Mouse (Mus musculus): Measurements from ENCODE around the gene Il10rb.
A peak's percentile ranks its signal among the peaks of the same experiment; 100 is the strongest.

The Il10rb gene

GRCm38 (mm10) chr16:91382261-91382790, 23.6 kb upstream of the Il10rb start:
- DNase-seq (ENCODE audit: low read depth, low spot score): no peak

DNA sequence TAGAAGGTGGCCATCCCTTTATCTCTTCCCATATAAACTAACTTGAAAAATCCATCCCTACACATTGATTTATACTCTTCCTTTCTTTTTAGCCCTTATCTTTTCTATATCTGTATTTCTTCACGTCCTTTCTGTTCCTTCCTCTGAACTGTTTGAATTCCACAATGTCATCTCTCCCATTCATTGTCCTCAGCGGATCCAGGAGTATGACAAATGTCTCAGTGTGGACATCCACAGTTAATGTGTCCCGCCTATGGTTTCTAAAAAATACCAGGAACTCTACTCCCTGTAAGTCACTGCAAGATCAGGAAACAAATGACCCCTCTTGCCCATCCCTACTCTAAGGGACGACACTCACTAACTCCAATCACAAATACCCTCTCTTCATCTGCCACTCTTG, 21.7 kb upstream of the Il10rb start:
- no peak for DNase-seq (ENCODE audit: low read depth, low spot score)

DNA sequence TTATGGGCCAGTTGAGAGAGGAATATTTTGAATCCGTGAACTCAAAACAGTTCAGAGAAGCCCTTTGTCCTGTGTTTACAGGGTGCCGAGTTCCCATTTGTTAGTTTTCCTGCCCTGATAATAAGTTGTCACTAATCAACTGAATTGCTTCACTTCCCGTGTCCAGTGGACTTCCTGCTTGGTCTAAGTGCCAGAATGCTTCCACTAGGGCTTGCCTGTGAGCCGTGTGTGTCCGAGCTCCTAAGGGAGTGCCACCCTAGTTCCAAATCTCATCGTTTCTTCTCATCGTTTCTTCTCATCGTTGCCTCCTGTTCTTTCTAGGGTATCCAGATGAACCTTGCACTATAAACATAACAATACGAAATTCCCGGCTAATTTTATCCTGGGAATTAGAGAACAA, 20.3 kb upstream of the Il10rb start:
- no peak for DNase-seq (ENCODE audit: low read depth, low spot score)

- DNase-seq (ENCODE audit: low read depth, low spot score): no peak
Measured at GRCm38 (mm10) chr16:91386419-91387120, 19.4 kb upstream of the Il10rb start.

DNA sequence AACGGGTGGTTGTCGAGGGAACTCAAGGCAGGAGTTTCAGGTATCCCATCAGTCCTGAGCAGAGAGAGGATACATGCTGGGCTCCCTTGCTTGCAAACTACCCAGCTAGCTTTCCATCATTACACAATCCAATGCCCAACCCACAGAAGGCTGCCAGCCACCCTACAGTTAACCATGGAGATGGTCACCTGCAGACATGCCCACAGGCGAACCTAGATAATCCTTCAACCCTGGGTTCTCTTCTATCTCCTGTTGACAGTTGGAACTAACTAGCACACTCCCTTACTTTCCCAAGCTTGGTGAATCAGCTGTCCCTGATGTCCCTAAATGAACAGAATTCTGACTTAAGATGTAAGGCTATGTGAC, 18.9 kb upstream of the Il10rb start:
- DNase-seq (ENCODE audit: low read depth, low spot score): no peak

DNA sequence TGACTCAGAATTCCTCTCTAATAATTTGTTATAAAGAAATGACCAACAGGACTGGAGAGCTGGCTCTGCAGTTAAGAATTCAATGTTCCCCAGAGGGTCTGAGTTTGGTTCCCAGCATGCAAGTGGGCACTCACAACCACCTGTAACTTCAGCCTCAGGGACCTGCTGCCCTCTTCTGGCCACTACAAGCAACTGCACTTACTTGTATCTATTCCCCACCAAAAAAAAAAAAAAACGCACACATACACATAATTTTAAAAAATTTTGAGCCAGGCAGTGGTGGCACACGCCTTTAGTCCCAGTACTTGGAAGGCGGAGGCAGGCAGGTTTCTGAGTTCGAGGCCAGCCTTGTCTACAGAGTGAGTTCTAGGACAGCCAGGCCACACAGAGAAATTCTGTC, 15.9 kb upstream of the Il10rb start:
- DNase-seq (ENCODE audit: low read depth, low spot score): peak; percentile 54

DNA sequence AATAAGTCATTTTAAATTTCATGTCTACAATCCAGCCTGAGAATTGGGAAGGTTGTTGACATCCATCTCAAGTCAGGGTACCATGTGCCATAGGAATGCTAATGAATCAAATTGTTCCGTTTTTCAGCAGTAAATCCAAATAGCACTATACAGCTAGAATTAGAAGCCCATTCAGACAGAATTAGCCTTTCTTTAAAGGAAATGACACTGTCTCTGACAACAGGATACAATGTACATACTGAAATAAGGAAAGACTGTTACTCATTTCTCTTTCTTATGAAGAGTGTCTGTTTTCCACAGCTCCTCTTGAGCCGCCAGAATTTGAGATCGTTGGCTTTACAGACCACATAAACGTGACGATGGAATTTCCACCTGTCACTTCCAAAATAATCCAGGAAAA, 14.5 kb upstream of the Il10rb start, which contains the start of gene Gm21970:
Gm21970 (plus strand) TSS at position 301 of the 400 bp plus-strand sequence.
- DNase-seq (ENCODE audit: low read depth, low spot score): no peak

- no peak for DNase-seq (ENCODE audit: low read depth, low spot score)
Measured at GRCm38 (mm10) chr16:91394826-91395410, 11.0 kb upstream of the Il10rb start.

GRCm38 (mm10) chr16:91395633-91396392, 10.2 kb upstream of the Il10rb start:
- no peak for DNase-seq (ENCODE audit: low read depth, low spot score)

- DNase-seq (ENCODE audit: low read depth, low spot score): no peak
Measured at GRCm38 (mm10) chr16:91396844-91397537, 9.0 kb upstream of the Il10rb start.

DNA sequence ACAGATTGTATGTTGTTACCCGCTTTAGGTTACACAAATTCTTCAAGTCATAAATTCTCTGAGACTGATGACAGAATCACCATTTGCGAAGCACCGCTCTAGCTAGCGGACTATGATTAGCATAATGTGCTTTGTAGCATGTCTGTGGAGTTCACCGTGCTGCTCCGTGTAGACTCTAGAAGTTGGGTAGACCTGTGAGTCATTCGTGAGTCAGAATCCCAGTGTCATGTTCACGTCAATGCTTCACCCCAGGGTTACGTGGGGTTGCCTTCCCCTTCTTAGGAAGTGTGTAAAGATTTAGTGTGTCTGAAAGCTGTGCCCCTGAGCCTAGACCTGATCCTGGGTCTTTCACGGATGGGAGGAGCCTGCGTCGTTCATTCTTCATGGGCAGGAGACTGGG, 7.9 kb upstream of the Il10rb start:
- peak; percentile 87 for DNase-seq (ENCODE audit: low read depth, low spot score)

DNA sequence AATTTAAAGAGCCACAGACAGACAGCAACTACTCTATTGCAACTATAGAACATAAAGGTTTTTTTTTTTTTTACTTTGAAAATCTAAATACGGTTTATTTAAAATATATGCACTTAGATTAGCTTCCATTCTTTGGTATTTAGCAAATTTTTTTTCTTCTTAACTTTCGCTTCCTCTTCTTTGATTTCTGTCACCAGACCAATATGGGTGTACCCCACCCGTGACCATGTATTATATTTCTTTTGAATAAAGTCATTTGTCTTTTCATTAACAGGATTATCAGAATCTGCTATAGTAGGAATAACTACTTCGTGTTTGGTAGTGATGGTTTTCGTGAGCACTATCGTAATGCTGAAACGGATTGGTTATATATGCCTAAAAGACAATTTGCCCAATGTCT, 7.0 kb upstream of the Il10rb start:
- no peak for DNase-seq (ENCODE audit: low read depth, low spot score)

- DNase-seq (ENCODE audit: low read depth, low spot score): no peak
Measured at GRCm38 (mm10) chr16:91401569-91402165, 4.3 kb upstream of the Il10rb start.

- no peak for DNase-seq (ENCODE audit: low read depth, low spot score)
Measured at GRCm38 (mm10) chr16:91403784-91404183, 2.2 kb upstream of the Il10rb start.

DNA sequence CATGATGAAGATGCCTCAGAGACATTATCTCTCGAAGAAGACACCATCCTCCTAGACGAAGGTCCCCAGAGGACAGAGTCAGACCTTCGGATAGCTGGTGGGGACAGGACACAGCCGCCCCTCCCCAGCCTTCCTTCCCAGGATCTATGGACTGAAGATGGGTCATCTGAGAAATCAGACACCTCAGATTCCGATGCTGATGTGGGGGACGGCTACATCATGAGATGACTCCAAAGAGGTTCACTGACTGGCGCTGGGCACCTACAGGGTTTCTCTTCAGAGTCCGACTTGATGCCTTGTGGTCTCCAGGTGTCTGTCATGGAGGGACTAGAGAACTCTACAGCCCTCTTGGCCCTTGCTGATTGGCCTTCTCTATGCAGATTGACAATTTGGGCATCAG, 1.8 kb upstream of the Il10rb start:
- no peak for DNase-seq (ENCODE audit: low read depth, low spot score)

DNA sequence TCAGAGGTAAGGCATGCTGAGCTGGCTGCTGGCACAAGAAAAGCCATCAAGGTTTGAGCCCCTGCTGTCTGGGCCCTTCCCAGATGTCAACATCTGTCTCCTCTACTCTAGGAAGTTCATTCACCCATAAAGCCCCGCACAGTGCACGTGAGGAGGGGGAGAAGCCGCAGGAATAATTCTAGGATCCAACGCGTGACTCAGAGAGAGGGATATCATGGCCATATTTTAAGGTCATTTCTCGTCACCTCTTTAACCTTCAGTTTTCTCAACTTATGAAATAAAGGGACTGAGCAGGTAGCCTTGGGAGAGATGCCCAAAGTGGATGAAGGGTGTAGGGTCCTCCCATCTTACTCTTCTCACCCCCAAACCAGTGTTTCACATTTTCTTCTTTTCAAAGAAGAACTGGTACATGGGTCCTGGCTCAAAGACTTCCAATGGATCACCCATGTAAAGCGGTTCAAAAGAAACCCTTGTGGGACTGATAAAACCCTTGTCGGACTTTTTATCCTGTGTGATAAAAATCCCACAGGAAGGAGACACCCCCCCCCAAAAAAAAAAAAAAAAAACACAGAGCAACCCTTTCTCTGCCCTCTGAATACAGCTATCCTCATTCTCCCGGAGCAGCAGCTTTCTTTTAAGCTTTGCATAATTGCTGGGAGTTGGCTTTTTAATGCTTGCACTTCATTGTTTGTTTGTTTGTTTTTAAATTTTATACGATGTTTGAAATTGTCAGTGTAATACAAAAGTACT, 961 bp upstream of the Il10rb start:
- no peak for DNase-seq (ENCODE audit: low read depth, low spot score)

DNA sequence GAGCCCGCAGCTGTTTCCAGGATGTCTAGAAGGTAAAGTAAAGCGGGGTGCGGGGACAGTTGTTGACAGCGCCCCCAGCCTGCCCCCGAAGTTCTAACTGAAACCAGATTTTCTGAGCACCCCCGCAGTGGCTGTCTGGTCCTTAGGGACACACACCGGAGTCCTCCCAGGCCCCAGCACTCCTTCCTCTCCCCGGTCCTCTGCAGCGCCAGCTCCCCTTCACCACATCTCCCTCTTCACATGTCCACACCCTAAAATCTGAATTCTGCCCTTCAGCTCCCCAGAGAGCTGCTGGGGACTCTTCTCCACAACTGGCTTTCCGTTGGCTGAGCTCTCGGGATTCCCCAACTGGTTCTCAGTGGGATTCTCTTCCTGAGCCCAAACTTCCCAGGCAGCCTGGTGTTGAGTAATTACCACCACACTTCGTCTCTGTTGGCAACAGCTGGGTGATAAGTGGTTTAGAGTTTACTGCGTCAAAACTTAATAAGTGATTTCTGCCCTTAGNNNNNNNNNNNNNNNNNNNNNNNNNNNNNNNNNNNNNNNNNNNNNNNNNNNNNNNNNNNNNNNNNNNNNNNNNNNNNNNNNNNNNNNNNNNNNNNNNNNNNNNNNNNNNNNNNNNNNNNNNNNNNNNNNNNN, 739 bp downstream of the Il10rb start:
- peak; percentile 78 for DNase-seq (ENCODE audit: low read depth, low spot score)

GRCm38 (mm10) chr16:91413102-91413844, 7.3 kb downstream of the Il10rb start:
- peak; percentile 18 for DNase-seq (ENCODE audit: low read depth, low spot score)

- no peak for DNase-seq (ENCODE audit: low read depth, low spot score)
Measured at GRCm38 (mm10) chr16:91415391-91416189, 9.6 kb downstream of the Il10rb start.

All from 3T3-L1 (cell line).